Mouse (Mus musculus): ENCODE data around the gene Meis3. TPM values are rescaled to one million over a fixed set of nuclear protein-coding genes. Genes with fewer than 3 reads are reported as not detected.

Gene Meis3
- polyA plus RNA-seq, 1 experiment from 2014 or later, result 17.7 TPM

- Histone ChIP-seq H3K36me3 (ENCODE audit: control insufficient read depth, insufficient read depth, low read length) (no peaks in the 10 kb centered on the region), H3K27ac (ENCODE audit: low read depth, low read length) (no peak overlapping the region), H3K9me3 (ENCODE audit: control insufficient read depth, low read length) (peaks cover 2% of the 10 kb centered on the region; the same call in 1 of the 2 replicates), H3K4me2 (no peak overlapping the region), H3K27me3 (replicated peaks; ENCODE audit: control insufficient read depth, insufficient read depth, low read length) (peaks cover 33% of the 10 kb centered on the region), H3K9ac (ENCODE audit: low read depth, low read length) (no peak overlapping the region), H3K4me1 (replicated peaks; ENCODE audit: control insufficient read depth, insufficient read depth, low read length) (peaks cover 5% of the 10 kb centered on the region; the same call in 1 of the 2 replicates), H3K4me3 (ENCODE audit: low read depth, low read length) (no peak overlapping the region)
- WGBS, result 39% methylated on average over 1 of the region's 1 CpGs
- no peak for DNase-seq (ENCODE audit: low spot score)
- no peak for ATAC-seq (replicated peaks; ENCODE audit: low FRiP score)
These were observed 2.2 kb upstream of the Meis3 start for GRCm38 (mm10) chr7:16172586-16173140.

- Histone ChIP-seq H3K4me2 (no peak overlapping the region), H3K4me1 (replicated peaks; ENCODE audit: control insufficient read depth, insufficient read depth, low read length) (peaks cover 5% of the 10 kb centered on the region; the same call in 1 of the 2 replicates), H3K9me3 (ENCODE audit: control insufficient read depth, low read length) (no peaks in the 10 kb centered on the region), H3K36me3 (ENCODE audit: control insufficient read depth, insufficient read depth, low read length) (no peaks in the 10 kb centered on the region), H3K4me3 (ENCODE audit: low read depth, low read length) (no peak overlapping the region), H3K27me3 (replicated peaks; ENCODE audit: control insufficient read depth, insufficient read depth, low read length) (peaks cover 35% of the 10 kb centered on the region), H3K27ac (ENCODE audit: low read depth, low read length) (no peak overlapping the region), H3K9ac (ENCODE audit: low read depth, low read length) (no peak overlapping the region)
- no peak for ATAC-seq (replicated peaks; ENCODE audit: low FRiP score)
- no peak for DNase-seq (ENCODE audit: low spot score)
- WGBS, result 33% methylated on average over 5 of the region's 5 CpGs
These were observed 1.7 kb upstream of the Meis3 start for GRCm38 (mm10) chr7:16173146-16173545.

GRCm38 (mm10) chr7:16175542-16175931, 647 bp downstream of the Meis3 start:
- peak overlapping the region; percentile 79 for H3K4me2 ChIP-seq
- no peaks in the 10 kb centered on the region for H3K9me3 ChIP-seq (ENCODE audit: control insufficient read depth, low read length)
- H3K4me1 ChIP-seq (replicated peaks; ENCODE audit: control insufficient read depth, insufficient read depth, low read length), result peaks cover 5% of the 10 kb centered on the region; the same call in 1 of the 2 replicates
- H3K9ac ChIP-seq (ENCODE audit: low read depth, low read length), result peak overlapping the region; percentile 10; the same call in 1 of the 2 replicates
- H3K27me3 ChIP-seq (replicated peaks; ENCODE audit: control insufficient read depth, insufficient read depth, low read length), result peaks cover 35% of the 10 kb centered on the region
- no peak overlapping the region for H3K27ac ChIP-seq (ENCODE audit: low read depth, low read length)
- H3K4me3 ChIP-seq (ENCODE audit: low read depth, low read length), result peak overlapping the region; percentile 51
- ATAC-seq (replicated peaks; ENCODE audit: low FRiP score), result 0 out of 2 replicates have a peak, but pooled peaks have one; percentile 3
- 2% methylated on average over 9 of the region's 10 CpGs for WGBS
- DNase-seq (ENCODE audit: low spot score), result no peak
- no peaks in the 10 kb centered on the region for H3K36me3 ChIP-seq (ENCODE audit: control insufficient read depth, insufficient read depth, low read length)

GRCm38 (mm10) chr7:16178114-16178513, 3.2 kb downstream of the Meis3 start:
- H3K36me3 ChIP-seq (ENCODE audit: control insufficient read depth, insufficient read depth, low read length), result no peaks in the 10 kb centered on the region
- ATAC-seq (replicated peaks; ENCODE audit: low FRiP score), result no peak
- no peaks in the 10 kb centered on the region for H3K9me3 ChIP-seq (ENCODE audit: control insufficient read depth, low read length)
- DNase-seq (ENCODE audit: low spot score), result no peak
- H3K9ac ChIP-seq (ENCODE audit: low read depth, low read length), result no peak overlapping the region
- peaks cover 29% of the 10 kb centered on the region for H3K27me3 ChIP-seq (replicated peaks; ENCODE audit: control insufficient read depth, insufficient read depth, low read length)
- H3K27ac ChIP-seq (ENCODE audit: low read depth, low read length), result no peak overlapping the region
- 60% methylated on average over 4 of the region's 4 CpGs for WGBS
- no peak overlapping the region for H3K4me2 ChIP-seq
- peaks cover 5% of the 10 kb centered on the region; the same call in 1 of the 2 replicates for H3K4me1 ChIP-seq (replicated peaks; ENCODE audit: control insufficient read depth, insufficient read depth, low read length)
- no peak overlapping the region for H3K4me3 ChIP-seq (ENCODE audit: low read depth, low read length)

GRCm38 (mm10) chr7:16183663-16184062, 8.8 kb downstream of the Meis3 start:
- ATAC-seq (replicated peaks; ENCODE audit: low FRiP score), result no peak
- no peak overlapping the region for H3K4me3 ChIP-seq (ENCODE audit: low read depth, low read length)
- H3K27ac ChIP-seq (ENCODE audit: low read depth, low read length), result no peak overlapping the region
- no peaks in the 10 kb centered on the region for H3K36me3 ChIP-seq (ENCODE audit: control insufficient read depth, insufficient read depth, low read length)
- H3K4me2 ChIP-seq, result no peak overlapping the region
- no peaks in the 10 kb centered on the region for H3K9me3 ChIP-seq (ENCODE audit: control insufficient read depth, low read length)
- no peaks in the 10 kb centered on the region for H3K4me1 ChIP-seq (replicated peaks; ENCODE audit: control insufficient read depth, insufficient read depth, low read length)
- H3K27me3 ChIP-seq (replicated peaks; ENCODE audit: control insufficient read depth, insufficient read depth, low read length), result no peaks in the 10 kb centered on the region
- 22% methylated on average over 8 of the region's 8 CpGs for WGBS
- H3K9ac ChIP-seq (ENCODE audit: low read depth, low read length), result no peak overlapping the region
- DNase-seq (ENCODE audit: low spot score), result peak; percentile 73

- 0 out of 2 replicates have a peak, but pooled peaks cover 2% of the 10 kb centered on the region for H3K27me3 ChIP-seq (replicated peaks; ENCODE audit: control insufficient read depth, insufficient read depth, low read length)
- no peak overlapping the region for H3K27ac ChIP-seq (ENCODE audit: low read depth, low read length)
- no peaks in the 10 kb centered on the region for H3K9me3 ChIP-seq (ENCODE audit: control insufficient read depth, low read length)
- no peak overlapping the region for H3K4me2 ChIP-seq
- no peaks in the 10 kb centered on the region for H3K36me3 ChIP-seq (ENCODE audit: control insufficient read depth, insufficient read depth, low read length)
- 57% methylated on average over 8 of the region's 8 CpGs for WGBS
- peak; percentile 46; the same call in 1 of the 2 replicates for ATAC-seq (replicated peaks; ENCODE audit: low FRiP score)
- no peak overlapping the region for H3K9ac ChIP-seq (ENCODE audit: low read depth, low read length)
- H3K4me1 ChIP-seq (replicated peaks; ENCODE audit: control insufficient read depth, insufficient read depth, low read length), result no peaks in the 10 kb centered on the region
- H3K4me3 ChIP-seq (ENCODE audit: low read depth, low read length), result no peak overlapping the region
- no peak for DNase-seq (ENCODE audit: low spot score)
These were observed 12.6 kb downstream of the Meis3 start for GRCm38 (mm10) chr7:16187494-16187893.

GRCm38 (mm10) chr7:16192315-16192714, 17.4 kb downstream of the Meis3 start:
- H3K9ac ChIP-seq (ENCODE audit: low read depth, low read length), result no peak overlapping the region
- H3K4me1 ChIP-seq (replicated peaks; ENCODE audit: control insufficient read depth, insufficient read depth, low read length), result no peaks in the 10 kb centered on the region
- H3K4me3 ChIP-seq (ENCODE audit: low read depth, low read length), result no peak overlapping the region
- 18% methylated on average over 5 of the region's 5 CpGs for WGBS
- no peak overlapping the region for H3K27ac ChIP-seq (ENCODE audit: low read depth, low read length)
- DNase-seq (ENCODE audit: low spot score), result peak; percentile 56
- peaks cover 2% of the 10 kb centered on the region; the same call in 1 of the 2 replicates for H3K36me3 ChIP-seq (ENCODE audit: control insufficient read depth, insufficient read depth, low read length)
- H3K27me3 ChIP-seq (replicated peaks; ENCODE audit: control insufficient read depth, insufficient read depth, low read length), result 0 out of 2 replicates have a peak, but pooled peaks cover 2% of the 10 kb centered on the region
- no peaks in the 10 kb centered on the region for H3K9me3 ChIP-seq (ENCODE audit: control insufficient read depth, low read length)
- H3K4me2 ChIP-seq, result no peak overlapping the region
- ATAC-seq (replicated peaks; ENCODE audit: low FRiP score), result no peak; the same call in 1 of the 2 replicates

- DNase-seq (ENCODE audit: low spot score) (no peak), ATAC-seq (replicated peaks; ENCODE audit: low FRiP score) (no peak)
- Histone ChIP-seq H3K9ac (ENCODE audit: low read depth, low read length) (no peak overlapping the region), H3K36me3 (ENCODE audit: control insufficient read depth, insufficient read depth, low read length) (peaks cover 11% of the 10 kb centered on the region), H3K27ac (ENCODE audit: low read depth, low read length) (no peak overlapping the region), H3K4me3 (ENCODE audit: low read depth, low read length) (no peak overlapping the region), H3K27me3 (replicated peaks; ENCODE audit: control insufficient read depth, insufficient read depth, low read length) (0 out of 2 replicates have a peak, but pooled peaks cover 2% of the 10 kb centered on the region), H3K4me2 (no peak overlapping the region), H3K4me1 (replicated peaks; ENCODE audit: control insufficient read depth, insufficient read depth, low read length) (no peaks in the 10 kb centered on the region), H3K9me3 (ENCODE audit: control insufficient read depth, low read length) (no peaks in the 10 kb centered on the region)
- WGBS, result 46% methylated on average over 3 of the region's 3 CpGs
These were observed 18.8 kb downstream of the Meis3 start for GRCm38 (mm10) chr7:16193702-16194101.

- H3K27ac ChIP-seq (ENCODE audit: low read depth, low read length), result no peak overlapping the region
- WGBS, result 75% methylated on average over 6 of the region's 6 CpGs
- H3K4me1 ChIP-seq (replicated peaks; ENCODE audit: control insufficient read depth, insufficient read depth, low read length), result no peaks in the 10 kb centered on the region
- no peaks in the 10 kb centered on the region for H3K27me3 ChIP-seq (replicated peaks; ENCODE audit: control insufficient read depth, insufficient read depth, low read length)
- peaks cover 20% of the 10 kb centered on the region for H3K36me3 ChIP-seq (ENCODE audit: control insufficient read depth, insufficient read depth, low read length)
- H3K4me2 ChIP-seq, result no peak overlapping the region
- ATAC-seq (replicated peaks; ENCODE audit: low FRiP score) (no peak), DNase-seq (ENCODE audit: low spot score) (no peak)
- no peaks in the 10 kb centered on the region for H3K9me3 ChIP-seq (ENCODE audit: control insufficient read depth, low read length)
- no peak overlapping the region for H3K4me3 ChIP-seq (ENCODE audit: low read depth, low read length)
- H3K9ac ChIP-seq (ENCODE audit: low read depth, low read length), result no peak overlapping the region
These were observed 21.7 kb downstream of the Meis3 start for GRCm38 (mm10) chr7:16196616-16197015.

Data from liver, embryonic 11.5 days (tissue).